Mouse (Mus musculus): ENCODE measurements around the gene Gm9887.
A peak's percentile ranks its signal among the peaks of the same experiment; 100 is the strongest.

Gene Gm9887

DNA sequence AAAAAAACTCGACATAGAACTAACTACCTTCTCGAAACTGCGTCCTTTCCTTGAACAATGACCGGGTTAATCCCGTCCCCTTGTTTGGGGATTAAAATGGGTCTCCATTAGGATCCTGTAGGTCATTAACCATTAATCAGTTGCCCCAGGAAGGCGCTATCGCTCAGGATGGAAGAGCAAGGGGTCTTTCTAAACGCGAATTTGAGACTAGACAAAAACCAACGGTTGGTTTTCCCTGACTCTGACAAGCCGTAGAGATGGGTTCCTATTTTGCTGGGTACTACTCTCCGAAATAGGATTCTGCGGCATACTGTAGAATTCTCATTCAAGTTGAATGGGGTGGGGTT is 15.0 kb downstream of the Gm9887 start:
- DNase-seq: no peak

DNA sequence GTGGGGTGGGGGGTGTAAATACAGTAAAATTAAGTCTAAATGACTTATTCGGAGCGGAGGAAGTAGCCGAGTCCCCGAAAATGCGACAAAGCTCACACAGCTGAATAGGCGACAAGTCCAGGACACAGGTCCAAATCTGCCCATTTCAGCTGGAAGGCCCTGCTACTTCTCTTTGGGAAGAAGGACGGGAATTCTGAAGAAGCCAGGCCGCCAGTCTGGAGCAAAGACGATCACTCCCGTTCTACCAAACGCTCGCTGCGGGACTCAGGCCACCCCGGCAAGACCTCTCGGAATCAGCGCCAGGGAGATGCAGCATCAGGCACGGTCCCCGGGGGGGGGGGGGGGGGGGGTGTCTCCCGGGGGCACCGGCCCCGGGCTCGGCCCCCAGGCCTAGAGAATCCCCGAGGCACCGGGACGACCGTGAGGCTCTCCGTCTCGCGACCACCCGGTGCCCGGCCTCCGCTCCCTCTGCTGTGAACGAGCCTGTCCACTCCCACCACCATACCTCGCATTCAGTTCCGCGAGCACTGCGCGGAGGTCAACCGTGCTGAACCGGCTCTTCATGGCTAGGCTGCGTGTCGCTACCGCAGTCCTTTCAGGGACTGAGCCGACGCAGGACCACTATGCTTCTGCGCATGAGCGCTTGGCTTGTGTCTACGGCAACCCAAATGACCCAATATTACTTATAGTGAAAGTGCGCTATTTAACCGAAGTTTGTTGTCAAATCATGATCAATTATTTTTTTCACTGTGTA is 15.5 kb downstream of the Gm9887 start, which contains the start of gene Nemf:
Gene Nemf (minus strand): TSS at position 620 of the 754 bp plus-strand sequence.
- DNase-seq: peak; percentile 98

DNA sequence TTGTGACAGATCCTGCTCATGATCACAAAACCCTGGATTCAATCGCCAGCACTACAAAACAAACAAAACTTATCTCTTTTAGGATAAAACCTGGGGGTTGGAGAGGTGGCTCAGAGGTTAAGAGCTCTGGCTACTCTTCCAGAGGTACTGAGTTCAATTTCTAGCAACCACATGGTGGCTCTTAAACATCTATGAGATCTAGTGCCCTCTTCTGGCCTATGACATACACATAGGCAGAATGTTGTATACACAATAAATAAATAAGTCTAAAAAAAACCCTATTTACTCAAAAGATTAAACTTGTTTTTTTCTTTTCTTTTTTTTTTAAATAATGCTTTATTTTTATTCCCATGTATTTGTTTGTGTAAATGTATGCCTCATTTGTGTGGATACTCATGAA is 20.6 kb downstream of the Gm9887 start:
- DNase-seq: no peak

DNA sequence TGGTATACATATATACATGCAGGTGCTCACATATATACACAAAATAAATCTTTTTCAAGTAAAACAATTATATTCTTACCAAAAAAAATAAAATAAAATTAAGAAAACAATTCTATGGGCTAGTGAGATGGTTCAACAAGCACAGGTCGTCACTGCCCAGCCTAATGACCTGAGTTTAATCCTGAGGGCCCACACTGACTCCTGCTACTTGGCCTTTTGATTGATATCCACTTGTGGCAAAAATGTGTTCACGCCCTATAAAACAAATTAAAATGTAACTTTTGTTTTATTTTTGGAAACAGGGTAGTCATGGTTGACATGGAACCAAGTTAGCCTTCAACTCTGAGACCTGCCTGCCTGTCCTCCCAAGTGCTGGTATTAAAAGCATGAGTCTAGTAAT is 22.3 kb downstream of the Gm9887 start:
- peak; percentile 63 for DNase-seq

DNA sequence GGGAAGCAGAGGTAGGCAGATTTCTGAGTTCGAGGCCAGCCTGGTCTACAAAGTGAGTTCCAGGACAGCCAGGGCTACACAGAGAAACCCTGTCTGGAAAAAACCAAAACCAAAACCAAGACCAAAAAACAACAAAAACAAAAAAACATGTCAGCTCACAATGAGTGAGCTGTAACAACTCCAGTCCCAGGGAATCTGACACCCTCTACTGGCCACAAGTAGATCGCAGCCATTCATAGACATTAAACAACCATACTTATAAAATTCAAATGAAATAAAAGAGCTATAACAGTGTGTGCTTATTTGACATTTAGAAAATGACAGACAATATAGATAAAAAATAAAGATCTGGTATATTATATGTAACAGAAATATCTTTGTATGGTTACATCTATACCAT is 38.7 kb downstream of the Gm9887 start:
- DNase-seq: no peak

DNA sequence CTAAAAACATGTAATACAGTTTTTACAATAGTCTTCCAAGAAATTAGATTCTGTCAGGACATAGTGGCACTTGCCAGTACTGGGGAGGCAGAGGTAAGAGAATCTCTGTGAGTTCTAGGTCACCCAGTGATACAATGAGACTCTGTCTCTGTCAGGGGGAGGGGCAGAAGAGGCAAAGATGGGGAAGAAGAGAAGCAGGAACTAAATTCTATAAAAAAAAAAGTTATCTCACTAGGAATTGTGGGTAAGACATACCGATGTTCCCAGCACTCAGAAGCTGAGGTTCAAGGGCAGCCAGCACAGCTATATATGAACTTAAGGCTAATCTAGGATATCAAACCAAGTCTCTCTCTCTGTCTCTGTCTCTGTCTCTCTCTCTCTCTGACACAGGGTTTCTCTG is 40.1 kb downstream of the Gm9887 start:
- DNase-seq: no peak

DNA sequence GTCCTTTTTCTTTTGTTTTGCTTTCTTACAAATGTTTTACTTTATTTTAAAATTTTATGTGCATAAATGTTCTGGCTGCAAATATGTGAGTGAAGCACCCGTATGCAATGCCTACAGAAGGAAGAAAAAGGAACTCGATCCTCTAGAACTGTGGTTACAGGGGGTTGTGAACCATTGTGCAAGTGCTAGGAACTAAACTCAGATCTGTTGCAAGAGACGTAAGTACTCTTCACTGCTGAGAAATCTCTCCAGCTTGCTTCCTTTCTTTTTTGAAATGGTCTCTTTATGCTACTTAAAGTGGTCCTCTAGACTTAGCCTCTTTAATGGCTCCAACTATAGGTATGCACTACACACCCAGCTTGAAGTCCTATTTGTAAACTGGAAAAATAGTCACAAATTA is 41.1 kb downstream of the Gm9887 start:
- DNase-seq: no peak

All from heart, adult 11 months (tissue).